Mouse (Mus musculus): Measurements from ENCODE around the gene Mrpl44.

DNA sequence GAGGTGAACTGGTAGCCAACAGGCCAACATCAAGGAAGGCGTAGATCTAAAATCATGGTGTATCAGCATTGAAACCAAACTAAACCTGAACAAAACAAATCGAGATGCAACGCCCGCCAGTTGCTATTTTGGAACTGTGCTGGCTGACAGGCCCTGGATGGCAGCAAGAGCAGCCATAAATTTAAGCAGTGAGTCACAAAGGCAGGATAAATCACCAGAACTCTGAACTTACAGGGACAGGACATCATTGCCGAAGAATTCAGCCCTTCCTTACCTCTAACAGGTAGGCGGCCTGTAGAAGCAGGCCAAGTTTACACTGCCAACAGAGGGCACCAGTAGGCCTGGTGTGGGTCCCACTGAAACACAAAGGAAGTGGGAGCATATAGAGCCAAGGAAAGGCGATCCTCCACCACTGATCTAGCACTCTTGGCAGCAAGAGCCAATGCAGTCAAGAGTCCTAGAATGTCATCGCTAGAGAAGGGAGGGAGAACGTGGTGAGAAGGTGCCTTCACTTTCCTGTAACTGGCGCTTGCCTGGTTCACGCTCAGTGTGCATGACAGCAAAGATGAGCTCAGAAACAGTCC is 43.6 kb downstream of the Mrpl44 start:
- TF ChIP-seq GATA1 (IDR thresholded peaks at IDR 0.05; ENCODE audit: borderline replicate concordance, low read length) (no peak), FLI1 (IDR thresholded peaks at IDR 0.05; ENCODE audit: low read length) (no peak)

All from megakaryocyte, embryonic 14.5 days (primary cell).